Comparison of ENCODE assay signal across 18 mouse cellular contexts in genomic region chr9:47320345-47320744, GRCm38 (mm10).
"Had no signal": no experiment of that assay in that cellular context is flagged by ENCODE, and none has a peak within 500 bp of the region (broad histone marks: within the 10 kb centered on the region; RNA-seq: fewer than 3 reads in every experiment).

No protein-coding gene starts in this region.

- H3K9me3 ChIP-seq: midbrain, embryonic 10.5 days; midbrain, embryonic 13.5 days; neural tube, embryonic 13.5 days; neural tube, embryonic 15.5 days had no signal

- ATAC-seq: midbrain, embryonic 13.5 days; midbrain, embryonic 16.5 days had no signal

- H3K27ac ChIP-seq: midbrain, embryonic 10.5 days; midbrain, embryonic 13.5 days; neural tube, embryonic 13.5 days; neural tube, embryonic 15.5 days had no signal

- H3K27me3 ChIP-seq: neural tube, embryonic 13.5 days; neural tube, embryonic 15.5 days had no signal

- H3K4me1 ChIP-seq: midbrain, embryonic 13.5 days; neural tube, embryonic 13.5 days; neural tube, embryonic 15.5 days had no signal

- H3K4me3 ChIP-seq: midbrain, embryonic 10.5 days; midbrain, embryonic 13.5 days; myocyte; neural tube, embryonic 13.5 days; neural tube, embryonic 15.5 days had no signal

- H3K4me2 ChIP-seq: lung, embryonic 14.5 days; midbrain, embryonic 13.5 days; neural tube, embryonic 13.5 days; neural tube, embryonic 15.5 days had no signal

- H3K9ac ChIP-seq: lung, embryonic 14.5 days; midbrain, embryonic 13.5 days; neural tube, embryonic 13.5 days; neural tube, embryonic 15.5 days had no signal

- DNase-seq: lung, adult 18-20 months; lung, postnatal 10 days; lung, postnatal 4 days; retina, postnatal 1 day; right cerebral cortex, adult 18-20 months; right cerebral cortex, postnatal 25 days; right cerebral cortex, postnatal 4 days; spleen, adult 18-20 months; thymus, adult 18-20 months; thymus, postnatal 14 days; thymus, postnatal 36 days had no signal

- H3K36me3 ChIP-seq: midbrain, embryonic 10.5 days; midbrain, embryonic 13.5 days; neural tube, embryonic 13.5 days; neural tube, embryonic 15.5 days had no signal
